ENCODE assay signal across 18 mouse cellular contexts in genomic region chr12:119051692-119052379, GRCm38 (mm10).
DNase-seq lines count a peak whose midpoint lies in the region; ATAC-seq and TF ChIP-seq lines count a peak whose summit lies in the region.
"Had no signal": no experiment of that assay in that cellular context is flagged by ENCODE, and none has a peak within 500 bp of the region (broad histone marks: within the 10 kb centered on the region; RNA-seq: fewer than 3 reads in every experiment).

No protein-coding gene starts in this region.

- TF ChIP-seq RAD21 in CH12.LX (IDR thresholded peaks at IDR 0.05; ENCODE audit: low read depth, low read length): no peak

- ATAC-seq in forebrain, embryonic 11.5 days (replicated peaks; ENCODE audit: low FRiP score): 0 out of 2 replicates have a peak, but pooled peaks have one; percentile 42
- ATAC-seq in forebrain, postnatal 0 days: no peak
- 0 out of 2 replicates have a peak, but pooled peaks have one; percentile 47 for ATAC-seq in intestine, embryonic 15.5 days
- no peak for ATAC-seq in intestine, postnatal 0 days
- ATAC-seq in megakaryocyte progenitor cell, adult 5-6 weeks (replicated peaks; ENCODE audit: poor library complexity): peak; percentile 75
- ATAC-seq: hindbrain, embryonic 16.5 days; Patski had no signal

- no peak overlapping the region for H3K9ac ChIP-seq in forebrain, embryonic 11.5 days (ENCODE audit: low read length)
- no peak overlapping the region for H3K9ac ChIP-seq in forebrain, postnatal 0 days
- no peak overlapping the region for H3K9ac ChIP-seq in intestine, embryonic 15.5 days
- no peak overlapping the region for H3K9ac ChIP-seq in intestine, postnatal 0 days (ENCODE audit: low read depth, low read length)
- no peak overlapping the region for H3K9ac ChIP-seq in CH12.LX (ENCODE audit: insufficient read depth, low read depth)
- H3K9ac ChIP-seq: embryonic facial prominence, embryonic 12.5 days; limb, embryonic 13.5 days had no signal

- H3K4me3 ChIP-seq in forebrain, embryonic 11.5 days (ENCODE audit: low read depth, low read length): no peak overlapping the region
- H3K4me3 ChIP-seq in forebrain, postnatal 0 days (ENCODE audit: low read depth, low read length): no peak overlapping the region
- H3K4me3 ChIP-seq in intestine, embryonic 15.5 days (replicated peaks): no peak overlapping the region
- H3K4me3 ChIP-seq in intestine, postnatal 0 days (ENCODE audit: low read depth, low read length): no peak overlapping the region
- no peak overlapping the region for H3K4me3 ChIP-seq in CH12.LX (replicated peaks in 1 of 3; ENCODE audit: low read depth in 2 of 3, low read length in 2 of 3, poor library complexity in 1 of 3)
- H3K4me3 ChIP-seq: embryonic facial prominence, embryonic 12.5 days; left cerebral cortex, adult 2 months; limb, embryonic 13.5 days had no signal

- no peak for TF ChIP-seq POLR2A in CH12.LX (IDR thresholded peaks at IDR 0.05; ENCODE audit: low read depth, low read length)

- no peak for TF ChIP-seq CTCF in forebrain, postnatal 0 days (IDR thresholded peaks at IDR 0.05; ENCODE audit: low read depth)
- no peak for TF ChIP-seq CTCF in intestine, postnatal 0 days (IDR thresholded peaks at IDR 0.05; ENCODE audit: low read depth)
- no peak for TF ChIP-seq CTCF in CH12.LX (conservative IDR thresholded peaks at IDR 0.05 in 1 of 2, IDR thresholded peaks at IDR 0.05 in 1 of 2; ENCODE audit: low read depth in 2 of 2, low read length in 2 of 2)

- no peaks in the 10 kb centered on the region for H3K9me3 ChIP-seq in forebrain, embryonic 11.5 days (ENCODE audit: control insufficient read depth, low read length)
- H3K9me3 ChIP-seq in forebrain, postnatal 0 days (ENCODE audit: low read length): no peaks in the 10 kb centered on the region
- H3K9me3 ChIP-seq in intestine, embryonic 15.5 days: no peaks in the 10 kb centered on the region
- no peaks in the 10 kb centered on the region for H3K9me3 ChIP-seq in intestine, postnatal 0 days (ENCODE audit: control insufficient read depth)
- no peaks in the 10 kb centered on the region for H3K9me3 ChIP-seq in CH12.LX (replicated peaks; ENCODE audit: low read length)
- H3K9me3 ChIP-seq: embryonic facial prominence, embryonic 12.5 days; limb, embryonic 13.5 days had no signal

- no peak overlapping the region for H3K4me2 ChIP-seq in forebrain, embryonic 11.5 days (ENCODE audit: low read depth, low read length, severe bottlenecking)
- no peak overlapping the region for H3K4me2 ChIP-seq in forebrain, postnatal 0 days (ENCODE audit: low read depth)
- H3K4me2 ChIP-seq in intestine, embryonic 15.5 days (replicated peaks): no peak overlapping the region
- no peak overlapping the region for H3K4me2 ChIP-seq in intestine, postnatal 0 days (replicated peaks; ENCODE audit: low read depth)
- no peak overlapping the region for H3K4me2 ChIP-seq in CH12.LX (ENCODE audit: insufficient read depth, low read depth, poor library complexity, severe bottlenecking)
- H3K4me2 ChIP-seq: embryonic facial prominence, embryonic 12.5 days; limb, embryonic 13.5 days had no signal

- WGBS in forebrain, embryonic 11.5 days: 63% methylated on average over 2 of the region's 2 CpGs
- WGBS in forebrain, postnatal 0 days: 53% methylated on average over 2 of the region's 2 CpGs
- WGBS in intestine, embryonic 15.5 days: 51% methylated on average over 2 of the region's 2 CpGs
- WGBS in intestine, postnatal 0 days: 35% methylated on average over 2 of the region's 2 CpGs

- no peaks in the 10 kb centered on the region for H3K36me3 ChIP-seq in forebrain, embryonic 11.5 days (ENCODE audit: control insufficient read depth, insufficient read depth, low read length)
- no peaks in the 10 kb centered on the region for H3K36me3 ChIP-seq in forebrain, postnatal 0 days (ENCODE audit: insufficient read depth)
- H3K36me3 ChIP-seq in intestine, embryonic 15.5 days: no peaks in the 10 kb centered on the region
- no peaks in the 10 kb centered on the region for H3K36me3 ChIP-seq in intestine, postnatal 0 days (ENCODE audit: control insufficient read depth, insufficient read depth)
- H3K36me3 ChIP-seq in CH12.LX (replicated peaks in 1 of 2; ENCODE audit: control insufficient read depth in 1 of 2, insufficient read depth in 1 of 2, low read length in 1 of 2): no peaks in the 10 kb centered on the region
- H3K36me3 ChIP-seq: embryonic facial prominence, embryonic 12.5 days; limb, embryonic 13.5 days had no signal

- H3K79me2 ChIP-seq in CH12.LX (replicated peaks; ENCODE audit: control insufficient read depth, extremely low read depth, insufficient read depth, poor library complexity, severe bottlenecking): no peaks in the 10 kb centered on the region

- dilution Hi-C loops in CH12.LX (cut with MboI; ENCODE audit: extremely low pct_ligation_motif_present, extremely low pct_unique_long_range_greater_than_20kb, low sequenced_read_pairs): no loop called here

- in situ Hi-C loops in CH12.LX (cut with MboI; ENCODE audit: low pct_ligation_motif_present, low pct_unique_long_range_greater_than_20kb, low sequenced_read_pairs): no loop called here

- no peaks in the 10 kb centered on the region for H3K27me3 ChIP-seq in forebrain, embryonic 11.5 days (ENCODE audit: control insufficient read depth, insufficient read depth, low read length)
- no peaks in the 10 kb centered on the region for H3K27me3 ChIP-seq in forebrain, postnatal 0 days (ENCODE audit: insufficient read depth, low read length)
- no peaks in the 10 kb centered on the region for H3K27me3 ChIP-seq in intestine, embryonic 15.5 days (replicated peaks)
- H3K27me3 ChIP-seq in intestine, postnatal 0 days (replicated peaks; ENCODE audit: control insufficient read depth, insufficient read depth, low read length): no peaks in the 10 kb centered on the region
- no peaks in the 10 kb centered on the region for H3K27me3 ChIP-seq in CH12.LX (replicated peaks)
- H3K27me3 ChIP-seq: embryonic facial prominence, embryonic 12.5 days; limb, embryonic 13.5 days had no signal

- DNase-seq in forebrain, embryonic 11.5 days (ENCODE audit: low spot score): no peak
- DNase-seq in forebrain, postnatal 0 days: no peak
- DNase-seq in CH12.LX (ENCODE audit: extremely low read depth): peak; percentile 1
- DNase-seq in thymus, postnatal 25 days: no peak
- DNase-seq in gastrocnemius, postnatal 36 days: no peak
- DNase-seq: cerebellum, postnatal 14 days; gastrocnemius, postnatal 25 days; kidney, adult 9 months; right cerebral cortex, postnatal 4 days; thymus, adult 2 months had no signal

- no peak for TF ChIP-seq EP300 in CH12.LX (IDR thresholded peaks at IDR 0.05; ENCODE audit: low read length)

- H3K27ac ChIP-seq in forebrain, embryonic 11.5 days (ENCODE audit: low read depth, low read length): no peak overlapping the region
- H3K27ac ChIP-seq in forebrain, postnatal 0 days (ENCODE audit: low read depth, low read length): no peak overlapping the region
- no peak overlapping the region for H3K27ac ChIP-seq in intestine, embryonic 15.5 days
- no peak overlapping the region for H3K27ac ChIP-seq in intestine, postnatal 0 days (ENCODE audit: low read depth, low read length)
- no peak overlapping the region for H3K27ac ChIP-seq in CH12.LX (ENCODE audit: insufficient read depth, low read depth)
- H3K27ac ChIP-seq: embryonic facial prominence, embryonic 12.5 days; left cerebral cortex, adult 2 months; limb, embryonic 13.5 days had no signal

- H3K4me1 ChIP-seq in forebrain, embryonic 11.5 days (replicated peaks; ENCODE audit: control insufficient read depth, insufficient read depth, low read length): no peaks in the 10 kb centered on the region
- no peaks in the 10 kb centered on the region for H3K4me1 ChIP-seq in forebrain, postnatal 0 days (ENCODE audit: insufficient read depth)
- H3K4me1 ChIP-seq in intestine, embryonic 15.5 days (replicated peaks): no peaks in the 10 kb centered on the region
- 0 out of 2 replicates have a peak, but pooled peaks cover 3% of the 10 kb centered on the region for H3K4me1 ChIP-seq in intestine, postnatal 0 days (replicated peaks; ENCODE audit: control insufficient read depth, insufficient read depth, low read length)
- H3K4me1 ChIP-seq in CH12.LX (ENCODE audit: control insufficient read depth in 1 of 2, insufficient read depth in 2 of 2): no peaks in the 10 kb centered on the region
- H3K4me1 ChIP-seq: embryonic facial prominence, embryonic 12.5 days; limb, embryonic 13.5 days had no signal

- intact Hi-C loops in gastrocnemius, postnatal 36 days (cut with DNase I): no loop called here

TF ChIP-seq in CH12.LX, 34 proteins besides CTCF, POLR2A, EP300 and RAD21:
- TF ChIP-seq SMC3 (IDR thresholded peaks at IDR 0.05; ENCODE audit: low read depth, low read length) (no peak), TBP (conservative IDR thresholded peaks at IDR 0.05; ENCODE audit: low read depth, low read length) (no peak), BHLHE40 (IDR thresholded peaks at IDR 0.05; ENCODE audit: low read depth, low read length) (no peak), MXI1 (IDR thresholded peaks at IDR 0.05; ENCODE audit: low read depth, low read length) (no peak), NRF1 (IDR thresholded peaks at IDR 0.05; ENCODE audit: low read depth, low read length) (no peak), IRF4 (IDR thresholded peaks at IDR 0.05; ENCODE audit: low read depth, low read length) (no peak), UBTF (IDR thresholded peaks at IDR 0.05; ENCODE audit: low read depth, low read length) (no peak), MAX (IDR thresholded peaks at IDR 0.05; ENCODE audit: low read length) (no peak), CHD1 (IDR thresholded peaks at IDR 0.05; ENCODE audit: low read depth, low read length) (no peak), RCOR1 (conservative IDR thresholded peaks at IDR 0.05; ENCODE audit: low read depth, low read length) (no peak), GABPA (IDR thresholded peaks at IDR 0.05; ENCODE audit: insufficient replicate concordance, low read depth, low read length) (no peak), NELFE (IDR thresholded peaks at IDR 0.05; ENCODE audit: low read depth, low read length) (no peak), POLR2AphosphoS2 (IDR thresholded peaks at IDR 0.05; ENCODE audit: low read depth, low read length) (no peak), TCF12 (IDR thresholded peaks at IDR 0.05; ENCODE audit: low read depth, low read length) (no peak), ELF1 (IDR thresholded peaks at IDR 0.05; ENCODE audit: low read depth, low read length) (no peak), MAFK (IDR thresholded peaks at IDR 0.05; ENCODE audit: insufficient replicate concordance, low read length) (no peak)
TF ChIP-seq in CH12.LX: peak in this region for 0.

Comparison
In these comparisons a context has a peak if more than half of its experiments do, and no peak if none do; other contexts are left out.
1. ATAC-seq: peak in forebrain, embryonic 11.5 days (single experiment), intestine, embryonic 15.5 days (single experiment) and megakaryocyte progenitor cell, adult 5-6 weeks (single experiment); none in forebrain, postnatal 0 days (single experiment) and intestine, postnatal 0 days (single experiment).